In the genomic region with DNA sequence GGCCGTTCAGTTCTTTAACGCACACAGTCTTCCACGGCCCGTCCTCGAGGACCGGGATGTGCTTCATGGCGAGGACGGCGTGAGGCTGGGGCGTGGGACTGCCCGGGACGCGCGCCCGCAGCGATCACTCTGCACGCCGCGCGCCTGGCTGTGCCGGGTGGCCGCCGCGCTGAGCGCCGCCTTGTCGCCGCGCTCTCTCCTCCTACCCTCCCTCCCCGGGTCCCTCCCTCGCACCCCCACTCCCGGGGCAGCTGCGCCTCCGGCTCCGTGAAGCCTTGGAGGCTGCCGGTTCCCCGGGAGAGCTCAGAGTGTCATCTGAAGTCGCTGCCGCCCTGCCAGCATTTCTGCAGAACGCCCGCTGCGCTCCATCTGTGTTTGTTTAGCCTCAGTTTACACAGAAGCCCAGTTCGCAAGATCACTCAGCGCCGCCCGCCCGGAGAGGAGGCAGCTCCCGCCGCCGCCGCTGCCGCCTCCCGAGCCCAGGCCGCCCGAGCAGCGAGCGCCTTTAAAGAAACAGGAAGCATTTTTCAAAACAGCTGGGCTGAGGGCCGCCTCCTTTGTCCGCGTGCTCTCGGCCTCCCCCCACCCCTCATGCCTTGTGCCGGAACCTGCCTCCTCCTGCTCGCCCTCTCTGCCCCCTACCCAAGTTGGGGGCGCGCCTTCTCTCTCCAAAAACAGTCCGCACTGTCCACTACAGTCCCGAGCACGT, we compare ENCODE assay signal across 8 mouse cellular contexts. TPM values are rescaled to one million over a fixed set of nuclear protein-coding genes. Genes with fewer than 3 reads are reported as not detected.
DNase-seq lines count a peak whose midpoint lies in the region; ATAC-seq and TF ChIP-seq lines count a peak whose summit lies in the region.

A gene (minus strand): TSS at position 480 of the 709 bp plus-strand sequence.

- no peaks in the 10 kb centered on the region for H3K27me3 ChIP-seq in C2C12 (ENCODE audit: control insufficient read depth, insufficient read depth, insufficient read length)
- H3K27me3 ChIP-seq in embryonic facial prominence, embryonic 15.5 days = peaks cover 32% of the 10 kb centered on the region
- H3K27me3 ChIP-seq in heart, embryonic 13.5 days (replicated peaks) = peaks cover 19% of the 10 kb centered on the region
- H3K27me3 ChIP-seq in kidney, embryonic 16.5 days (ENCODE audit: insufficient read depth, low read length) = peaks cover 18% of the 10 kb centered on the region
- peaks cover 74% of the 10 kb centered on the region for H3K27me3 ChIP-seq in liver, postnatal 0 days (ENCODE audit: insufficient read depth, low read length)
- peaks cover 27% of the 10 kb centered on the region for H3K27me3 ChIP-seq in neural tube, embryonic 14.5 days (ENCODE audit: control insufficient read depth, insufficient read depth, low read length)

- peak; percentile 74 for DNase-seq in adrenal gland, postnatal 14 days
- peak; percentile 60 for DNase-seq in liver, postnatal 0 days
- no peak for DNase-seq in c-Kit-positive CD71-positive TER-119-positive erythroid progenitor cells, embryonic 14.5 days (ENCODE audit: low spot score)

- no peak for TF ChIP-seq CTCF in C2C12 (IDR thresholded peaks at IDR 0.05; ENCODE audit: control insufficient read depth, insufficient read depth, insufficient read length)
- TF ChIP-seq CTCF in liver, postnatal 0 days (IDR thresholded peaks at IDR 0.05; ENCODE audit: low read depth) = no peak

- H3K4me1 ChIP-seq in embryonic facial prominence, embryonic 15.5 days = peaks cover 54% of the 10 kb centered on the region
- H3K4me1 ChIP-seq in heart, embryonic 13.5 days = peaks cover 67% of the 10 kb centered on the region
- H3K4me1 ChIP-seq in kidney, embryonic 16.5 days (ENCODE audit: insufficient read depth, low read length) = peaks cover 43% of the 10 kb centered on the region
- peaks cover 5% of the 10 kb centered on the region for H3K4me1 ChIP-seq in liver, postnatal 0 days (ENCODE audit: insufficient read depth)
- peaks cover 21% of the 10 kb centered on the region for H3K4me1 ChIP-seq in neural tube, embryonic 14.5 days (ENCODE audit: control insufficient read depth, insufficient read depth, low read length)

- peak within 1 kb of the TSS; percentile 73 for H3K27ac ChIP-seq in embryonic facial prominence, embryonic 15.5 days (replicated peaks)
- H3K27ac ChIP-seq in heart, embryonic 13.5 days (replicated peaks) = peak within 1 kb of the TSS; percentile 73
- H3K27ac ChIP-seq in kidney, embryonic 16.5 days (ENCODE audit: low read length) = peak within 1 kb of the TSS; percentile 88
- peak within 1 kb of the TSS; percentile 40; the same call in 1 of the 2 replicates for H3K27ac ChIP-seq in liver, postnatal 0 days (ENCODE audit: low read depth)
- H3K27ac ChIP-seq in neural tube, embryonic 14.5 days (ENCODE audit: low read depth, low read length) = peak within 1 kb of the TSS; percentile 34; the same call in 1 of the 2 replicates

- no peak for TF ChIP-seq EP300 in liver, postnatal 0 days (IDR thresholded peaks at IDR 0.05; ENCODE audit: low read depth)

- peaks cover 11% of the 10 kb centered on the region for H3K79me3 ChIP-seq in C2C12 (ENCODE audit: low read depth)

- peak within 1 kb of the TSS; percentile 61 for H3K4me3 ChIP-seq in C2C12 (ENCODE audit: insufficient read depth, poor library complexity, severe bottlenecking)
- peak within 1 kb of the TSS; percentile 65 for H3K4me3 ChIP-seq in embryonic facial prominence, embryonic 15.5 days (replicated peaks)
- peak within 1 kb of the TSS; percentile 73 for H3K4me3 ChIP-seq in heart, embryonic 13.5 days
- peak within 1 kb of the TSS; percentile 64 for H3K4me3 ChIP-seq in kidney, embryonic 16.5 days (ENCODE audit: low read length)
- H3K4me3 ChIP-seq in liver, postnatal 0 days (ENCODE audit: low read depth, low read length) = peak within 1 kb of the TSS; percentile 60
- peak within 1 kb of the TSS; percentile 44 for H3K4me3 ChIP-seq in neural tube, embryonic 14.5 days (ENCODE audit: low read depth, low read length)

- H3K4me2 ChIP-seq in embryonic facial prominence, embryonic 15.5 days (replicated peaks) = peak within 1 kb of the TSS; percentile 99
- peak within 1 kb of the TSS; percentile 97 for H3K4me2 ChIP-seq in heart, embryonic 13.5 days
- peak within 1 kb of the TSS; percentile 98 for H3K4me2 ChIP-seq in kidney, embryonic 16.5 days (replicated peaks; ENCODE audit: low read depth, low read length)
- peak within 1 kb of the TSS; percentile 89 for H3K4me2 ChIP-seq in liver, postnatal 0 days (ENCODE audit: low read depth, low read length)
- H3K4me2 ChIP-seq in neural tube, embryonic 14.5 days (ENCODE audit: low read depth, low read length) = peak within 1 kb of the TSS; percentile 99

- under 1% methylated on average over 67 of the region's 68 CpGs for WGBS in embryonic facial prominence, embryonic 15.5 days
- WGBS in heart, embryonic 13.5 days = 1% methylated on average over 68 of the region's 68 CpGs
- WGBS in kidney, embryonic 16.5 days = under 1% methylated on average over 64 of the region's 68 CpGs
- 3% methylated on average over 53 of the region's 68 CpGs for whole genome bisulfite sequencing in liver, postnatal 0 days (ENCODE audit: insufficient replicate concordance)
- WGBS in neural tube, embryonic 14.5 days = under 1% methylated on average over 65 of the region's 68 CpGs

- peak; percentile 58 for ATAC-seq in embryonic facial prominence, embryonic 15.5 days (ENCODE audit: insufficient number of reproducible peaks, low FRiP score, low TSS enrichment, low read depth)
- no peak for ATAC-seq in heart, embryonic 13.5 days (ENCODE audit: extremely low read depth, insufficient number of reproducible peaks, low FRiP score, low TSS enrichment)
- peak; percentile 55 for ATAC-seq in kidney, embryonic 16.5 days (ENCODE audit: low FRiP score, low TSS enrichment)
- ATAC-seq in liver, postnatal 0 days = peak; percentile 50; the same call in 1 of the 2 replicates
- ATAC-seq in neural tube, embryonic 14.5 days (ENCODE audit: low read depth) = peak; percentile 52

- H3ac ChIP-seq in C2C12 (ENCODE audit: control insufficient read depth, insufficient read length, low read depth) = peak within 1 kb of the TSS; percentile 71

- peak within 1 kb of the TSS; percentile 39 for H3K9ac ChIP-seq in embryonic facial prominence, embryonic 15.5 days
- H3K9ac ChIP-seq in heart, embryonic 13.5 days = peak within 1 kb of the TSS; percentile 86
- peak within 1 kb of the TSS; percentile 73 for H3K9ac ChIP-seq in kidney, embryonic 16.5 days (replicated peaks; ENCODE audit: low read length)
- H3K9ac ChIP-seq in liver, postnatal 0 days (replicated peaks) = peak within 1 kb of the TSS; percentile 53
- H3K9ac ChIP-seq in neural tube, embryonic 14.5 days (replicated peaks; ENCODE audit: low read depth, low read length) = peak within 1 kb of the TSS; percentile 43

- no peaks in the 10 kb centered on the region for H3K36me3 ChIP-seq in C2C12 (ENCODE audit: control insufficient read depth, insufficient read depth)
- H3K36me3 ChIP-seq in embryonic facial prominence, embryonic 15.5 days = no peaks in the 10 kb centered on the region
- H3K36me3 ChIP-seq in heart, embryonic 13.5 days = no peaks in the 10 kb centered on the region
- no peaks in the 10 kb centered on the region for H3K36me3 ChIP-seq in kidney, embryonic 16.5 days (ENCODE audit: insufficient read depth, low read length)
- H3K36me3 ChIP-seq in liver, postnatal 0 days (replicated peaks; ENCODE audit: insufficient read depth, low read length) = no peaks in the 10 kb centered on the region
- no peaks in the 10 kb centered on the region for H3K36me3 ChIP-seq in neural tube, embryonic 14.5 days (ENCODE audit: control insufficient read depth, insufficient read depth, low read length)

- H3K79me2 ChIP-seq in C2C12 (ENCODE audit: control insufficient read depth, insufficient read depth) = peaks cover 34% of the 10 kb centered on the region

- no peaks in the 10 kb centered on the region for H3K9me3 ChIP-seq in embryonic facial prominence, embryonic 15.5 days (replicated peaks)
- H3K9me3 ChIP-seq in heart, embryonic 13.5 days = no peaks in the 10 kb centered on the region
- H3K9me3 ChIP-seq in kidney, embryonic 16.5 days (ENCODE audit: low read length) = no peaks in the 10 kb centered on the region
- no peaks in the 10 kb centered on the region for H3K9me3 ChIP-seq in liver, postnatal 0 days (ENCODE audit: low read length)
- H3K9me3 ChIP-seq in neural tube, embryonic 14.5 days (ENCODE audit: control insufficient read depth, low read length) = no peaks in the 10 kb centered on the region

TF ChIP-seq in C2C12, 6 proteins besides CTCF, POLR2A, EP300 and RAD21:
- TF ChIP-seq CEBPB (IDR thresholded peaks at IDR 0.05; ENCODE audit: low read depth) (no peak), MAX (IDR thresholded peaks at IDR 0.05) (no peak), USF1 (IDR thresholded peaks at IDR 0.05; ENCODE audit: low read depth) (no peak), MYOD1 (IDR thresholded peaks at IDR 0.05; ENCODE audit: control insufficient read depth, insufficient read length, low read depth) (no peak), MYOG (IDR thresholded peaks at IDR 0.05; ENCODE audit: control insufficient read depth, extremely low read depth, insufficient read length) (no peak), FOSL1 (IDR thresholded peaks at IDR 0.05; ENCODE audit: insufficient read depth, low read length, poor library complexity, severe bottlenecking) (no peak)
TF ChIP-seq in C2C12: peak in this region for 0.

RNA-seq across cellular contexts. Expression of the gene that starts here (rescaled TPM):
- 34.4 TPM for polyA plus RNA-seq in C2C12 (2012; fragmentation: generic; extraction: Trizol)
- 5.7 and 5.9 TPM in 2 replicates for total RNA-seq in adrenal gland, postnatal 14 days (2021)
- 18.0 and 18.4 TPM in 2 replicates for polyA plus RNA-seq in embryonic facial prominence, embryonic 15.5 days (2015; fragmentation: Nextera tagmentation; extraction: Ambion mirVana)
- polyA plus RNA-seq in heart, embryonic 13.5 days (2015; fragmentation: Nextera tagmentation; extraction: Ambion mirVana) = 13.3 and 13.7 TPM in 2 replicates
- 24.2 and 25.3 TPM in 2 replicates for polyA plus RNA-seq in kidney, embryonic 16.5 days (2015; fragmentation: Nextera tagmentation; extraction: Ambion mirVana)
- 0.96 and 1.3 TPM in 2 replicates for polyA plus RNA-seq in liver, postnatal 0 days (2015; fragmentation: Nextera tagmentation; extraction: Ambion mirVana)
- 1.1 and 2.4 TPM in 2 replicates for polyA plus RNA-seq in neural tube, embryonic 14.5 days (2014; fragmentation: Nextera tagmentation; extraction: Ambion mirVana)

Comparison
In these comparisons a context has a peak if more than half of its experiments do, and no peak if none do; other contexts are left out.
1. H3K27ac ChIP-seq: peak in every context shown above with its lines; median percentile 88 in kidney, embryonic 16.5 days; 73 in embryonic facial prominence, embryonic 15.5 days; 73 in heart, embryonic 13.5 days; 40 in liver, postnatal 0 days; 34 in neural tube, embryonic 14.5 days.